Mouse (Mus musculus) liver, embryonic 14.5 days (tissue): ENCODE data around the gene Slc22a20.

Experiments used
- CTCF ChIP-seq: IDR thresholded peaks from 2 replicates; pipeline ENCODE4 v1.5.1; 2016; ENCODE audit warnings: antibody characterized with exemption, low read depth, control low read depth
- EP300 ChIP-seq: IDR thresholded peaks from 2 replicates; pipeline ENCODE4 v1.6.1; 2016; ENCODE audit warnings: antibody characterized with exemption, low read depth

DNA sequence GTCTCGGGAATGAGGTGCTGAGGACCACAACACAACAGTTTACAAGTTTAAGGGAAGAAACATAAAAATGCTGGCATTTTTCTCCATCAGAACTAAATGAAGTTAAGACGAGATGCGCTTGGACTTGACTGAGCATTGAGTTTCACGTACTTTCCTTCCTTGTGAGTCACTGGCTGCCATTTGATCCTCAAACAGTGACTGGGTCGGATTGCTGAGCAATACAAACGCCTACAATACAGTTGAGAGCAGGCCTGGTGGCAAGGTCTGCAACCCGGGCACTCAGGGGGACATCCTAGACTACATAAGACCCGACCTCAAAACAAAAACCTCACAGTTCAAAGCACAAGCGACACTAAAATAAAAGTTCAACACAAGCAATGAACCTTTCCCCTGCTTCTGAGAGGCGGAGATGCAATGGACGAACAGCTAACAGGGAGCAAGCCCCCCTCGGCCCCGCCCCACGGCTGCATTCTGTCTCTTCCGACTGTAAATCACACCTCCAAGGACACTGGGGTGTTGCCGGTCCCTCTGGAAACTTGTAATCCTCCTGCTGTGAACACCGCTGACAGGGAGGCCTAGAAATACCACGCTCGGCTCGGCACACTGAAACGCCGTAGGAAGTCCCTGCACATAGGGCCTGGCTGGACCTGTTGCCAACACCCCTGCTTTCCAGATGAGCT is 31.8 kb downstream of the Slc22a20 start:
- no peak for TF ChIP-seq CTCF
- no peak for TF ChIP-seq EP300
